Mouse (Mus musculus): ENCODE measurements around the gene Tyw3. TPM values are rescaled to one million over a fixed set of nuclear protein-coding genes. Genes with fewer than 3 reads are reported as not detected.

Gene Tyw3
- polyA plus RNA-seq, 1 experiment = 21.6 TPM

DNA sequence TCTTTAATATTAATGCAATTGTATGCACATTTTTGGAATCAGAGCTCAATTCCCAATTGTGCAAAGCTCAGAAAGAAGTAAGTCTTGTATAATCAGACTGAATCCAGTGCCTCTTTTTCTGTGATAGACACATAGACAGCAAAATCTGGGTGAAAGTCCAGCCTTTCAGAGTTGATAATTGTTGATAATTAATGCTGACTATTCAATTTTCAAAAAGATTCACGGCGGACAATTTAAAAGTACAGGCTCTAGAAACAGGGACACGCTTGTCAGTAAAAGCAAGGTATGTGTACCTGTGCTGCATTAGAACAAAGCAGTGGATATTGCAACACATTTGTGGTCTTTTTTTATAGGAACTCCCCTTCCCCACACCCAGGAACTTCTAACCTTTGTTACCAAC lies 34.7 kb downstream of the Tyw3 start:
- 94% methylated on average over 3 of the region's 3 CpGs for WGBS
- H3K27me3 ChIP-seq (ENCODE audit: control insufficient read depth, insufficient read depth, low read length) = no peaks in the 10 kb centered on the region
- TF ChIP-seq CTCF (IDR thresholded peaks at IDR 0.05; ENCODE audit: borderline replicate concordance, insufficient read depth, low read depth, low read length) (no peak), POLR2A (IDR thresholded peaks at IDR 0.05; ENCODE audit: borderline replicate concordance, insufficient read depth, low read length) (no peak)

GRCm38 (mm10) chr3:154551035-154551411 lies 45.9 kb downstream of the Tyw3 start:
- H3K4me3 ChIP-seq (replicated peaks; ENCODE audit: insufficient read depth, low read depth, low read length) = no peak overlapping the region
- H3K27ac ChIP-seq (ENCODE audit: insufficient read depth, low read length) = no peak overlapping the region
- WGBS = 21% methylated on average over 5 of the region's 5 CpGs
- no peaks in the 10 kb centered on the region for H3K4me1 ChIP-seq (ENCODE audit: control insufficient read depth, insufficient read depth, low read length)
- no peaks in the 10 kb centered on the region for H3K27me3 ChIP-seq (ENCODE audit: control insufficient read depth, insufficient read depth, low read length)
- TF ChIP-seq CTCF (IDR thresholded peaks at IDR 0.05; ENCODE audit: borderline replicate concordance, insufficient read depth, low read depth, low read length) = no peak
- TF ChIP-seq POLR2A (IDR thresholded peaks at IDR 0.05; ENCODE audit: borderline replicate concordance, insufficient read depth, low read length) = no peak
- DNase-seq = no peak

More for the DNA sequence above, 34.7 kb downstream of the Tyw3 start:
- Histone ChIP-seq H3K27ac (ENCODE audit: insufficient read depth, low read length) (no peak overlapping the region), H3K4me1 (ENCODE audit: control insufficient read depth, insufficient read depth, low read length) (no peaks in the 10 kb centered on the region), H3K4me3 (replicated peaks; ENCODE audit: insufficient read depth, low read depth, low read length) (no peak overlapping the region)
- DNase-seq = no peak

GRCm38 (mm10) chr3:154550326-154551034 lies 46.4 kb downstream of the Tyw3 start:
- Histone ChIP-seq H3K4me1 (ENCODE audit: control insufficient read depth, insufficient read depth, low read length) (no peaks in the 10 kb centered on the region), H3K27ac (ENCODE audit: insufficient read depth, low read length) (no peak overlapping the region), H3K27me3 (ENCODE audit: control insufficient read depth, insufficient read depth, low read length) (no peaks in the 10 kb centered on the region), H3K4me3 (replicated peaks; ENCODE audit: insufficient read depth, low read depth, low read length) (no peak overlapping the region)
- no peak for TF ChIP-seq POLR2A (IDR thresholded peaks at IDR 0.05; ENCODE audit: borderline replicate concordance, insufficient read depth, low read length)
- no peak for TF ChIP-seq CTCF (IDR thresholded peaks at IDR 0.05; ENCODE audit: borderline replicate concordance, insufficient read depth, low read depth, low read length)
- 34% methylated on average over 17 of the region's 17 CpGs for WGBS
- no peak for DNase-seq

GRCm38 (mm10) chr3:154548868-154549301 lies 48.0 kb downstream of the Tyw3 start:
- Histone ChIP-seq H3K27ac (ENCODE audit: insufficient read depth, low read length) (no peak overlapping the region), H3K4me1 (ENCODE audit: control insufficient read depth, insufficient read depth, low read length) (no peaks in the 10 kb centered on the region), H3K4me3 (replicated peaks; ENCODE audit: insufficient read depth, low read depth, low read length) (no peak overlapping the region), H3K27me3 (ENCODE audit: control insufficient read depth, insufficient read depth, low read length) (no peaks in the 10 kb centered on the region)
- no peak for DNase-seq
- no peak for TF ChIP-seq POLR2A (IDR thresholded peaks at IDR 0.05; ENCODE audit: borderline replicate concordance, insufficient read depth, low read length)
- no peak for TF ChIP-seq CTCF (IDR thresholded peaks at IDR 0.05; ENCODE audit: borderline replicate concordance, insufficient read depth, low read depth, low read length)
- WGBS = 67% methylated on average over 8 of the region's 8 CpGs

DNA sequence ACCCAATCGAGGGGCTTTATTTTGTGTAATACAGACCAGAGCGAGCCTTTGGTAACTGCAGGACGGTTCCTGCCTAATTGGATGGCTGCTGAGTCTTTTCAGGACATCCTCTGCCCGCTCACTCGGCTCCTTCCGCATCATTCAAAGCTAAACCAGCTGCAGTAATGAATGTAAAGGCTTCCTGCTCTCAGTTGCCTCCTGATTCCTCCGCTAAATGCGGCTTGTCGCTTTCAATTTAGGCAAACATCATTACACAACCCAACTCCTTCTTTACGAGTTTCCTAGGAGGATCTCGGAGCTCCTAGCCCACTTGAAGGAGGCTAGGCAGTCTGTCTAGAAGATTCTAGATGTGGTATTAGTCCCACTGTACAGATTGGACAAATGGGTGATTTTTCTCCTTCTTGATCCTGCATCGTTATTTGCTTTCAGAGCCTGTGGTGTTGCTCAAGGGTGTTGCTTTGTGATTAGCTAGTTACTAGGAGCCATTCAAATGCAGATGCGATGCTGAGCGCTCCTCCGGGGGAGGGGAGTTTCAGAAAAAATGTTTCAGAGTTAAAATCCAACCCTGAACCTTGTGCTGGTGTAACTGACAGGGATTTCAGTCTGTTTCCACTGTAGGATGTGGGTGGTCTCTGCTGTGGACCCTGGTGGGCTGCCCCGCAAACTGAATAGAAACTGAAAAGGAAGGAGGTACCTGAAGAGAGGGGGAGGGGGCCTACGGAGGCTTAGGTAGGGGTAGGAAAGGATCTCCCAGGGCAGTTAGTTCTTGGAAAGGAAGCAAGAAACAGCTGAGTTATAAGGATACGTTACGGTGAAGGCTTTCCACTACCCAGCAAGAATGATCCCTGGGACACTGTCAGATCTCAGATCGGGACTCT lies 49.1 kb downstream of the Tyw3 start:
- WGBS = 16% methylated on average over 20 of the region's 20 CpGs
- Histone ChIP-seq H3K27ac (ENCODE audit: insufficient read depth, low read length) (no peak overlapping the region), H3K27me3 (ENCODE audit: control insufficient read depth, insufficient read depth, low read length) (no peaks in the 10 kb centered on the region), H3K4me3 (replicated peaks; ENCODE audit: insufficient read depth, low read depth, low read length) (no peak overlapping the region), H3K4me1 (ENCODE audit: control insufficient read depth, insufficient read depth, low read length) (no peaks in the 10 kb centered on the region)
- TF ChIP-seq POLR2A (IDR thresholded peaks at IDR 0.05; ENCODE audit: borderline replicate concordance, insufficient read depth, low read length) = no peak
- DNase-seq = no peak

DNA sequence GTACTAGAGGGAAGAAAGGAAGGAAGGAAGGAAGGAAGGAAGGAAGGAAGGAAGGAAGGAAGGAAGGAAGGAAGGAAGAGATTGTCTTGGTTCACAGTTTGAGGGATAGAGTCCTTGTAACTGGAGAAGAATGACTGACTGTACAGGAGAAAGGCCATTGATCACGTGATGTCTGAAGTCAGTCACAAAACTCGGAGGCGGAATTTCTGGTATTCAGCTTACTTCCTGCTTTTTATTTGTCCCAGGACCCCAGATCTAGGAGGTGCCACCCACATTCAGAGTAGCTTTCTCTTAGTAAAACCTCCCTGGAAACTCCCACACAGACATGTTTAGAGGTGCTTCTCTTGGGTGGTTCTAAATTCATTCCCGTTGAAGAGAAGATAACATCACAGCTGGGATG lies 50.7 kb downstream of the Tyw3 start:
- 74% methylated on average over 4 of the region's 4 CpGs for WGBS
- no peak for TF ChIP-seq CTCF (IDR thresholded peaks at IDR 0.05; ENCODE audit: borderline replicate concordance, insufficient read depth, low read depth, low read length)
- TF ChIP-seq POLR2A (IDR thresholded peaks at IDR 0.05; ENCODE audit: borderline replicate concordance, insufficient read depth, low read length) = no peak

GRCm38 (mm10) chr3:154540086-154540911 lies 56.6 kb downstream of the Tyw3 start:
- DNase-seq = no peak
- Histone ChIP-seq H3K27me3 (ENCODE audit: control insufficient read depth, insufficient read depth, low read length) (no peaks in the 10 kb centered on the region), H3K4me1 (ENCODE audit: control insufficient read depth, insufficient read depth, low read length) (no peaks in the 10 kb centered on the region), H3K4me3 (replicated peaks; ENCODE audit: insufficient read depth, low read depth, low read length) (no peak overlapping the region), H3K27ac (ENCODE audit: insufficient read depth, low read length) (no peak overlapping the region)
- WGBS = 49% methylated on average over 10 of the region's 10 CpGs
- TF ChIP-seq POLR2A (IDR thresholded peaks at IDR 0.05; ENCODE audit: borderline replicate concordance, insufficient read depth, low read length) (no peak), CTCF (IDR thresholded peaks at IDR 0.05; ENCODE audit: borderline replicate concordance, insufficient read depth, low read depth, low read length) (no peak)

More for the DNA sequence above, 50.7 kb downstream of the Tyw3 start:
- no peaks in the 10 kb centered on the region for H3K27me3 ChIP-seq (ENCODE audit: control insufficient read depth, insufficient read depth, low read length)
- H3K4me3 ChIP-seq (replicated peaks; ENCODE audit: insufficient read depth, low read depth, low read length) = no peak overlapping the region
- H3K27ac ChIP-seq (ENCODE audit: insufficient read depth, low read length) = no peak overlapping the region
- H3K4me1 ChIP-seq (ENCODE audit: control insufficient read depth, insufficient read depth, low read length) = no peaks in the 10 kb centered on the region
- no peak for DNase-seq
